Mouse (Mus musculus): ENCODE measurements around the gene Gm20894. TPM values are rescaled to one million over a fixed set of nuclear protein-coding genes. Genes with fewer than 3 reads are reported as not detected.

The Gm20894 gene
- total RNA-seq (2023), result not detected

DNA sequence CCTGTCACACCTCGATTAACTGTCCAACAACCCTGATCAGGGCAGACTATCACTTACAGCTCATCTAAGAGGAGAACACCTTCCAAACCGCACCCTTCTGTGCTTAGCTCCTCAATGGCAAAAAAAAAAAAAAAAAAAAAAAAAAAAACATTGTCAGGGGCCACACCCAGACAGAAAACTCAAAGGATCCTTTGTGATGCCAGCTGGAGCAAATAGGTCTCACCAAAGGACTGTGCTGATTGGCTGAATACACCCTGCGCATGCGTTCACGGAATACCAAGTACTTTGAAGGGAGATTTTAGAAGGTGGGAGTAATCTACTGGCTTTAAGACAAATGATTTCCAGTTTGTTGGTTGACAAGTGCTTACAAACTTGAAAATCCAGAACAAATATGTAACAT is at the start of gene Gm20894:
Gene Gm20894, minus strand, starts transcription at position 101 of the 400 bp plus-strand sequence.

Measured in T-cell, adult 66 days (primary cell).